Mouse (Mus musculus): ENCODE measurements around the gene Slc4a10.

- TF ChIP-seq POLR2A (IDR thresholded peaks at IDR 0.05; ENCODE audit: low read depth, low read length) (no peak), CTCF (conservative IDR thresholded peaks at IDR 0.05; ENCODE audit: insufficient read depth, insufficient read length, low read depth, low read length) (no peak)
These were observed 294.9 kb downstream of the Slc4a10 start for GRCm38 (mm10) chr2:62341061-62341733.

All from kidney, adult 2 months (tissue).